Mouse (Mus musculus): ENCODE results near the gene Apon.

DNA sequence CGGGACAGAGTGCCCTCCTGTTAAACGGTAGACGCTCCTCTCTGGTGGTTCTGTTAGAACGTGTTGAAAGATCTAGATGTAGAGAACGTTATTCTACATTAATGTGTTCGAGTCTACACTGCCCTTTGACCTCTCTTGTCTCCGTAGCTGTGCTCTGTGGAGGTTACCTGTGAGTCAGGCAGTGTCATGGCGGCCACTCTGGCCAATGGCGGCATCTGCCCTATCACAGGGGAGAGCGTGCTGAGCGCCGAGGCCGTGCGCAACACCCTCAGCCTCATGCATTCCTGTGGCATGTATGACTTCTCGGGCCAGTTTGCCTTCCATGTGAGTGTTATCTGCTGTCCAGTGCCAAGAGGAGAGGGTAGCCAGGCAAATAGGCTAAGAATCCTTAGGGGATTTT, 49.0 kb upstream of the Apon start:
- TF ChIP-seq CTCF (IDR thresholded peaks at IDR 0.05; ENCODE audit: low read depth) = no peak
- TF ChIP-seq EP300 (optimal IDR thresholded peaks at IDR 0.05) = no peak

All from stomach, postnatal 0 days (tissue).